Mouse (Mus musculus) T-helper 17 cell (primary cell): ENCODE data around the gene Catsperd.

ENCODE experiments used
- in situ Hi-C, 2 experiments: fragments of 300-600 bp; cut with MboI, MseI; formaldehyde crosslinking; loops; 1 replicate in 1 of 2; 2 replicates in 1 of 2; pipeline ENCODE4 v1.15.1; 2025; ENCODE audit warnings: high pct_unique_total_duplicates in 2 of 2

Gene Catsperd

DNA sequence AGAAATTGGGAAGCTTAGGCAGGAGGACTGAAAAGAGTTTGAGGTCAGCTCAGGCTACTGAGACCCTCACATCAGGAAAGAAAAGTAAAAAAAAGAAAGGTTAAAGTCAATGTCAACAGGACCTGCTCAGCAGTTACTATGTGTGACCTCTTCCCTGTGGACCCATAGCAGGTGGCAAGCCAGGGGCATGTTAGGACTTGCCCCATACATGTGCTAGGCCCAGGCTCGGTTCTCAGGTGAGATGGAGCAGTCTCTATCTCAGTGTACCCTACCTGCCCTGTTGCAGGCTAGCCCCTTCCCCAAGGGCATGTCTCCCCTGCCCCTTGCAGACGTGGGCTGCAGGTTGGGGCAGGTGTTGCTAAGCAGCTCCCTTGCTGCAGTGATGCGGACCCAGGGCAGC lies 81.8 kb downstream of the Catsperd start:
- in situ Hi-C loops: no loop called here
